Mouse (Mus musculus) stomach, postnatal 0 days (tissue): ENCODE results near the gene Msi1.

Experiments used
- CTCF ChIP-seq: IDR thresholded peaks from 2 replicates; pipeline ENCODE4 v1.5.1; 2016; ENCODE audit warnings: antibody characterized with exemption, low read depth, mild to moderate bottlenecking, moderate library complexity
- EP300 ChIP-seq: optimal IDR thresholded peaks from 2 replicates; pipeline ENCODE3; 2016; ENCODE audit warnings: antibody characterized with exemption

- TF ChIP-seq CTCF (no peak), EP300 (no peak)
Measured at GRCm38 (mm10) chr5:115394836-115395235, 34.6 kb upstream of the Msi1 start.
